ENCODE assay signal across 25 mouse cellular contexts in genomic region chr6:33261606-33262005, GRCm38 (mm10). TPM values are rescaled to one million over a fixed set of nuclear protein-coding genes. Genes with fewer than 3 reads are reported as not detected.
DNase-seq lines count a peak whose midpoint lies in the region; ATAC-seq lines count a peak whose summit lies in the region.
"Had no signal": no experiment of that assay in that cellular context is flagged by ENCODE, and none has a peak within 500 bp of the region (broad histone marks: within the 10 kb centered on the region; RNA-seq: fewer than 3 reads in every experiment).

No protein-coding gene starts in this region.

- H3K36me3 ChIP-seq in embryonic facial prominence, embryonic 10.5 days (replicated peaks): peaks cover 10% of the 10 kb centered on the region
- peaks cover 3% of the 10 kb centered on the region; the same call in 1 of the 2 replicates for H3K36me3 ChIP-seq in hindbrain, embryonic 12.5 days

- DNase-seq in embryo, embryonic 11 days: peak; percentile 4
- no peak for DNase-seq in embryo, embryonic 9.5 days (ENCODE audit: extremely low spot score)
- DNase-seq in embryonic facial prominence, embryonic 10.5 days (ENCODE audit: low spot score): peak; percentile 38
- DNase-seq in forelimb bud, embryonic 11.5 days (ENCODE audit: low read depth, low spot score): peak; percentile 57
- DNase-seq in mesoderm, embryonic 11.5 days (ENCODE audit: low read depth, low spot score): peak; percentile 11
- no peak for DNase-seq in urinary bladder, postnatal 10 days (ENCODE audit: low spot score)
- DNase-seq: adrenal gland, adult 8-10 months; adrenal gland, postnatal 14 days; adrenal gland, postnatal 36 days; B cell, adult 2 months; cerebellum, adult 11-12 months; cerebellum, adult 2 months; cerebellum, adult 9-10 months; cerebellum, postnatal 10 days; cerebellum, postnatal 25 days; forebrain, postnatal 0 days had no signal

- H3K4me3 ChIP-seq in embryonic facial prominence, embryonic 10.5 days: no peak overlapping the region
- no peak overlapping the region for H3K4me3 ChIP-seq in hindbrain, embryonic 12.5 days
- H3K4me3 ChIP-seq: embryonic facial prominence, embryonic 12.5 days; forebrain, embryonic 13.5 days; forebrain, embryonic 15.5 days had no signal

- no peaks in the 10 kb centered on the region for H3K27me3 ChIP-seq in embryonic facial prominence, embryonic 10.5 days (replicated peaks; ENCODE audit: low read depth, poor library complexity, severe bottlenecking)
- H3K27me3 ChIP-seq in hindbrain, embryonic 12.5 days: no peaks in the 10 kb centered on the region
- H3K27me3 ChIP-seq: CH12.LX; embryonic facial prominence, embryonic 12.5 days; forebrain, embryonic 13.5 days; forebrain, embryonic 15.5 days; Patski had no signal

- no peak overlapping the region for H3K27ac ChIP-seq in embryonic facial prominence, embryonic 10.5 days (replicated peaks)
- H3K27ac ChIP-seq in hindbrain, embryonic 12.5 days: no peak overlapping the region
- H3K27ac ChIP-seq: embryonic facial prominence, embryonic 12.5 days; forebrain, embryonic 13.5 days; forebrain, embryonic 15.5 days had no signal

- H3K9ac ChIP-seq in hindbrain, embryonic 12.5 days: no peak overlapping the region
- H3K9ac ChIP-seq: embryonic facial prominence, embryonic 12.5 days; forebrain, embryonic 13.5 days; forebrain, embryonic 15.5 days; forebrain, postnatal 0 days had no signal

- H3K9me3 ChIP-seq in embryonic facial prominence, embryonic 10.5 days: no peaks in the 10 kb centered on the region
- H3K9me3 ChIP-seq in hindbrain, embryonic 12.5 days (replicated peaks): no peaks in the 10 kb centered on the region
- H3K9me3 ChIP-seq: embryonic facial prominence, embryonic 12.5 days; forebrain, embryonic 13.5 days; forebrain, embryonic 15.5 days; G1E had no signal

- no peak for ATAC-seq in hindbrain, embryonic 12.5 days (ENCODE audit: low FRiP score)
- ATAC-seq: activated CD4-positive, CD25-positive, alpha-beta regulatory T cell, adult 4 months; CD4-positive, CD25-positive, alpha-beta regulatory T cell, adult 4 months; forebrain, embryonic 13.5 days; forebrain, embryonic 15.5 days; forebrain, postnatal 0 days; Patski had no signal

- H3K4me2 ChIP-seq in hindbrain, embryonic 12.5 days (replicated peaks): no peak overlapping the region
- H3K4me2 ChIP-seq: embryonic facial prominence, embryonic 12.5 days; forebrain, embryonic 13.5 days; forebrain, embryonic 15.5 days had no signal

- H3K4me1 ChIP-seq in embryonic facial prominence, embryonic 10.5 days: peaks cover 16% of the 10 kb centered on the region
- peaks cover 12% of the 10 kb centered on the region for H3K4me1 ChIP-seq in hindbrain, embryonic 12.5 days

- WGBS in embryonic facial prominence, embryonic 10.5 days: 55% methylated on average over 3 of the region's 3 CpGs
- 84% methylated on average over 3 of the region's 3 CpGs for WGBS in hindbrain, embryonic 12.5 days

RNA-seq across cellular contexts. Expression of gene Exoc4, which starts 12.7 kb away (rescaled TPM):
- polyA plus RNA-seq in embryonic facial prominence, embryonic 10.5 days (2016; fragmentation: Nextera tagmentation; extraction: Ambion mirVana): 32.1 and 34.4 TPM in 2 replicates
- 47.7 and 50.2 TPM in 2 replicates for polyA plus RNA-seq in hindbrain, embryonic 12.5 days (2016; fragmentation: Nextera tagmentation; extraction: Ambion mirVana)

Comparison
In these comparisons a context has a peak if more than half of its experiments do, and no peak if none do; other contexts are left out.
1. DNase-seq: peak in embryo, embryonic 11 days (single experiment), embryonic facial prominence, embryonic 10.5 days (single experiment), forelimb bud, embryonic 11.5 days (single experiment) and mesoderm, embryonic 11.5 days (single experiment); none in embryo, embryonic 9.5 days (single experiment) and urinary bladder, postnatal 10 days (single experiment).